Mouse (Mus musculus): Measurements from ENCODE around the gene Akap11. TPM values are rescaled to one million over a fixed set of nuclear protein-coding genes. Genes with fewer than 3 reads are reported as not detected.

Akap11 gene
- polyA plus RNA-seq, 1 experiment from 2014 or later = 19.3 TPM

DNA sequence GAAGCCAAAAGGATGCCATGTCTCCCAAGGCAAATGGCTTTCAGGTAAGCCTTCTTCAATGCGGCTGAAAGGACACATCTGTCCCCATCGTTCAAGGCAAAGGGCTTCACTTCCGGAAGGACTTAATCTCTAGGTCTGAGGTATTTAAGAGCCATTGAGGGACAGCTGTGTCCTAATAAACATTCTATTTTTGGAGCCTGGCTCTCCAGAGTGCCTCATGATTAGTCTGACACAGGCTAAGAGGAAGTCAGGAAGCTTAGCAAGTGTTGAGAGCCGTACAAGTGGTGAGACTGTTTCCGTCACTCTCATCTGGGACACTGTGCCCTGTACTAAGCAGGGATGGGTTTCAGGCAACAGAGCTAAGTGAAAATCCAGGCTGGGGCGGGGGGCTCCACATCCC lies 12.2 kb upstream of the Akap11 start:
- H3K36me3 ChIP-seq = no peaks in the 10 kb centered on the region
- H3K9me3 ChIP-seq = no peaks in the 10 kb centered on the region
- ATAC-seq (ENCODE audit: insufficient number of reproducible peaks, low FRiP score, low TSS enrichment, low read depth) = peak; percentile 63; the same call in 1 of the 2 replicates
- 53% methylated on average over 6 of the region's 6 CpGs for whole genome bisulfite sequencing
- H3K4me1 ChIP-seq = no peaks in the 10 kb centered on the region
- no peaks in the 10 kb centered on the region for H3K27me3 ChIP-seq
- H3K4me3 ChIP-seq = no peak overlapping the region
- no peak overlapping the region for H3K9ac ChIP-seq
- H3K4me2 ChIP-seq = no peak overlapping the region
- H3K27ac ChIP-seq = no peak overlapping the region

DNA sequence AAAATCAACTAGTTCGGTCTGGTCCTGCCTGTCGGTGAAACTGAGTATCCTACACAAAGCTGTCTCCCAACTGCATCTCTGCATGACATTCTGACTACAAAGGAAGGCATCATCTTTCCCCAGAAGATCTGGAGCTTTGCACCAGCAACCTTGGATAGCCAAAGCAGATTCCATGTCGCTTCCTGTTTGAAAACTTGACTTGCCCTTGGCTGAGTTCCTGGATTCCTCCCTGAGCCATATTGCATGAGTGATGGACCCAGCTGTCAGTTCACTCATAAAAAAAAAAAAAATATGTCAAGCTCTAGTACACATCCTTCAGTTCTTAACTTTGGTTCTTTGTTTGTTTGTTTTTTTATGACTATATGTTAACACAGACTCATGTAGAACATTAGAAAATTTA lies 4.7 kb upstream of the Akap11 start:
- no peak overlapping the region for H3K4me3 ChIP-seq
- no peak overlapping the region for H3K9ac ChIP-seq
- H3K4me2 ChIP-seq = no peak overlapping the region
- no peaks in the 10 kb centered on the region for H3K9me3 ChIP-seq
- H3K27me3 ChIP-seq = no peaks in the 10 kb centered on the region
- 71% methylated on average over 3 of the region's 3 CpGs for WGBS
- peaks cover 8% of the 10 kb centered on the region for H3K4me1 ChIP-seq
- ATAC-seq (ENCODE audit: insufficient number of reproducible peaks, low FRiP score, low TSS enrichment, low read depth) = no peak
- H3K27ac ChIP-seq = no peak overlapping the region
- H3K36me3 ChIP-seq = no peaks in the 10 kb centered on the region

DNA sequence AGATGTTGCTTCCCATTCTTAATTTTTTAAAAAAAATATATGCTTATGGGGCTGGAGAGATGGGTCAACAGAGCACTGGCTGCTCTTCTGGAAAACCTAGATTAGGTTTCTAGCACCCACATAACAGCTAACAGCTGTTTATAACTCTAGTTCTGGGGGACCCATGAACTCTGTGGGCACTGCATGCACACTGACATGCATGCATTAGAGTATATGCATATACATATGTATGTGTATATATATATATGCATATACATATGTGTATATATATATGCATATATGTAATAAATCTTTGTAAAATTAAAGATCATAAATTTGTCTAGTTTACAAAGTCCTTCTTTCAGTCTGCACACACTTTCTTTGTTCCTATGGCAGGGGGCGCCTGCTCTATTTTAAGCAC lies 3.2 kb upstream of the Akap11 start:
- H3K27ac ChIP-seq = no peak overlapping the region
- no peaks in the 10 kb centered on the region for H3K27me3 ChIP-seq
- no peak overlapping the region for H3K4me2 ChIP-seq
- WGBS = 86% methylated on average over 1 of the region's 1 CpGs
- H3K9me3 ChIP-seq = no peaks in the 10 kb centered on the region
- ATAC-seq (ENCODE audit: insufficient number of reproducible peaks, low FRiP score, low TSS enrichment, low read depth) = no peak
- H3K36me3 ChIP-seq = no peaks in the 10 kb centered on the region
- no peak overlapping the region for H3K9ac ChIP-seq
- H3K4me1 ChIP-seq = peaks cover 15% of the 10 kb centered on the region
- H3K4me3 ChIP-seq = no peak overlapping the region

DNA sequence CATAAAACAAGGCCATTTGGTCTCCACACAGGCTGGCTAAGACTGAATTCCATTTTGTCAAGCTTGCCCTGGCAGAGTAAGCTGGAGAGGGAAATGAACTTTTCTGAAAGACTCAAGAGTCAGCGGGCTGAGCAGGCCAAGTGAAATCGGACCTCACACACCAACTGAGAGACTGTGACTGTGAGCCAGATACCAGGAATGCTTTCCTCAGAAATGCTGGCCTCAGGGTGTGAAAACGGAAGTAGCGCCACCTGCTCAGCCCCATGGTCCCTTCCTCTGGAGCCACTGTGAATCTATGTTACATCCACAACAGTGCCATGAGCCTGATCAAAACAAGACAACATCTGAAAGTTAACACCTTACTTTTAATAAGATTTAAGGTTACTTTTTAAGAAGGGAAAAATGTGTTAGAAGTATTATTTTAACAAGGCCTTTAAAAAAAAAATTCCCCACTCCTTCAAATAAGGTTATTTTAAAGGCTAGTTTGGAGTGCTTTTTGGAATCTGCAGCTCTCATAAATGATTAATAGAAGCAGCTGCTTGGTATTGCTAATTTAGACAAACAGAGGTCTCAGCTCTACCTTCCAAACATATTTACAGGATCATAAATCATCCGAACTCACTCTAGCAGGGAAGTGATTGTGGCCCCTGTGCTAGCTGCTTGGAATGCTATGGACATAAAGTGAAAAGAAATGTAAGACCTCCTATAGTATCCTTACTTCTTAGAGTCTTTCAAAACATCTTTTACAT lies 2.1 kb upstream of the Akap11 start:
- ATAC-seq (ENCODE audit: insufficient number of reproducible peaks, low FRiP score, low TSS enrichment, low read depth) = peak; percentile 56
- H3K4me2 ChIP-seq = no peak overlapping the region
- H3K4me3 ChIP-seq = no peak overlapping the region
- H3K36me3 ChIP-seq = no peaks in the 10 kb centered on the region
- peak overlapping the region; percentile 68 for H3K27ac ChIP-seq
- 12% methylated on average over 5 of the region's 5 CpGs for WGBS
- no peaks in the 10 kb centered on the region for H3K9me3 ChIP-seq
- peaks cover 15% of the 10 kb centered on the region for H3K4me1 ChIP-seq
- no peak overlapping the region for H3K9ac ChIP-seq
- no peaks in the 10 kb centered on the region for H3K27me3 ChIP-seq

DNA sequence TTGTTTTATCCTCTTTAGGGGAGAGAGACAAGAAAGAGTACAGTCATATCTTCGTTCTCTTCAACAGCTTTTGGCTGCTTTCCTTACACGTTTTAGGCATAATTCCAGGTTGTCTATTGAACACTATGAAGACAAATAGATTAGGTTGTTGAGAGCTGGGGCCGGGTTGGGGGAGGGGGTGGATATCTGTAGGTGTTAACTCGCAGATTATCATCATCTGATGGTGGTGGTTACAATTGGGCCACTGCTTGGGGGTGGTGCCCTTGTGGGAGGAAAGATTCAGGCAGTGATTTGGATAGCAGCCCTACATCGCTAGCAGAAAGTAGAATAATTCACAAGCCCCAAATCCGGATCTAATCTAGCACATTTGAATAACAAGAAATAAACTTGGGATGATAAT lies 943 bp upstream of the Akap11 start:
- no peak overlapping the region for H3K9ac ChIP-seq
- no peak for ATAC-seq (ENCODE audit: insufficient number of reproducible peaks, low FRiP score, low TSS enrichment, low read depth)
- no peaks in the 10 kb centered on the region for H3K36me3 ChIP-seq
- peak overlapping the region; percentile 92 for H3K27ac ChIP-seq
- 45% methylated on average over 6 of the region's 6 CpGs for whole genome bisulfite sequencing
- no peaks in the 10 kb centered on the region for H3K27me3 ChIP-seq
- no peak overlapping the region for H3K4me3 ChIP-seq
- no peaks in the 10 kb centered on the region for H3K9me3 ChIP-seq
- peak overlapping the region; percentile 74; the same call in 1 of the 2 replicates for H3K4me2 ChIP-seq
- H3K4me1 ChIP-seq = peaks cover 15% of the 10 kb centered on the region

DNA sequence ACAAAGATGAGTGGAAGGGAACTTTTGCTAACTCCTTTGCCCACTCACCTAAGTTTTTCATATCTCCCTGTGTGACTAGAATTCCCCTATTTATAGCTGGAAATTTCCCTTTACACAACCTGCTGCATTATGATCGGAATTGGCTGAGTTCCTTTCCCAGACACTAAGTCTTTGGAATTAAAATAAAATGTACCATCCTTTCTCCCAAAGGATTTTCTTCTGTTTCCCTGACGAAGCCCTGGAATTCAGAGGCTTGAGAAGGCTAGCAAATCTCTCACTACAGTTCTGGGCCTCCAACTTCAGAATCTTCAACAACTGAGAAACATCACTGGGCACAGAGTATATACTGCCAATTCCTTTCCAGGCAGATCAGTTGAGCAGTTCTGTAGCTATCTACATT lies 1.2 kb downstream of the Akap11 start:
- 39% methylated on average over 2 of the region's 2 CpGs for WGBS
- peak overlapping the region; percentile 80 for H3K4me3 ChIP-seq
- no peaks in the 10 kb centered on the region for H3K27me3 ChIP-seq
- H3K9me3 ChIP-seq = no peaks in the 10 kb centered on the region
- H3K36me3 ChIP-seq = no peaks in the 10 kb centered on the region
- no peak for ATAC-seq (ENCODE audit: insufficient number of reproducible peaks, low FRiP score, low TSS enrichment, low read depth)
- no peak overlapping the region for H3K9ac ChIP-seq
- peaks cover 16% of the 10 kb centered on the region for H3K4me1 ChIP-seq
- peak overlapping the region; percentile 74 for H3K4me2 ChIP-seq
- no peak overlapping the region for H3K27ac ChIP-seq

- Histone ChIP-seq H3K27ac (no peak overlapping the region), H3K4me2 (no peak overlapping the region), H3K9me3 (no peaks in the 10 kb centered on the region), H3K27me3 (no peaks in the 10 kb centered on the region), H3K36me3 (no peaks in the 10 kb centered on the region), H3K9ac (no peak overlapping the region), H3K4me1 (peaks cover 21% of the 10 kb centered on the region), H3K4me3 (no peak overlapping the region)
- 97% methylated on average over 5 of the region's 5 CpGs for WGBS
- ATAC-seq (ENCODE audit: insufficient number of reproducible peaks, low FRiP score, low TSS enrichment, low read depth) = no peak
These were observed 2.0 kb downstream of the Akap11 start for GRCm38 (mm10) chr14:78534651-78535050.

DNA sequence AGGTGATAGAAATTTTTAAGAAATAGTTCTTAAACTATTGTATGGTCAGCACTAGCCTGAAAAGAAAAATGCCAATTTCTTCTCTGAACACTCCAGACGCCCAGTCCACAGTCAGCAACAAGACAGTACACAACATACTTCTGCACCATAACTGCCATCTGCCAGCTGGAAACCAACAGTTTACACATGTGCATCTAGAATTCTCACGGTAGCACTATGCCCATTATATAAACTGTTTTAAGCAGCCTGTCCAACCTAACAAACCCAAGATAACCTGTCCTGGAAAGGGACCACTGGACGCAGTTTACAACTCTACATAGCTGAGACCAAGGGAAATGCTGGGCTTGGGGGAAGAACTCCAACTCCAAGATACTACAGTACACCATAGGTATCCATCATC lies 2.9 kb downstream of the Akap11 start:
- Histone ChIP-seq H3K4me3 (no peak overlapping the region), H3K4me1 (peaks cover 28% of the 10 kb centered on the region), H3K9me3 (no peaks in the 10 kb centered on the region), H3K27ac (no peak overlapping the region), H3K27me3 (no peaks in the 10 kb centered on the region), H3K36me3 (no peaks in the 10 kb centered on the region), H3K9ac (no peak overlapping the region), H3K4me2 (no peak overlapping the region)
- no peak for ATAC-seq (ENCODE audit: insufficient number of reproducible peaks, low FRiP score, low TSS enrichment, low read depth)
- WGBS = 80% methylated on average over 3 of the region's 3 CpGs

DNA sequence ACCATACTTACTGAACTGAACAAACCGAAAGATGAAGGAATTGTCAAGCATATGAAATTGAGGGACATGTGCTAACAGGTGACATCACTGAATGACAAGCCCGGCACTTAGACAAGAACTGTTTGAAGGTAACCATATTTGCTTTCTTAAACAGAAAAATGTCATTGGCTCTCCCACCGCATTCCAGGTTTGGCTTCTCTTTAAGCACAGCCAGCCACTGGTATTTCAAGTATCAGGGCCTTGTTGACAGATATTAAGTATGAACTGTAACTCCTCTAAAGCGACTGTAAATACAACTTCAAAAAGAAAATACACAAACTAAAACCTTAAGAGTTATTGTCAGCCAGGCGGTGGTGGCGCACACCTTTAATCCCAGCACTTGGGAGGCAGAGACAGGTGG lies 4.3 kb downstream of the Akap11 start:
- no peak for ATAC-seq (ENCODE audit: insufficient number of reproducible peaks, low FRiP score, low TSS enrichment, low read depth)
- no peak overlapping the region for H3K9ac ChIP-seq
- H3K27me3 ChIP-seq = no peaks in the 10 kb centered on the region
- 85% methylated on average over 6 of the region's 6 CpGs for WGBS
- peaks cover 24% of the 10 kb centered on the region for H3K4me1 ChIP-seq
- H3K9me3 ChIP-seq = no peaks in the 10 kb centered on the region
- H3K27ac ChIP-seq = no peak overlapping the region
- no peak overlapping the region for H3K4me2 ChIP-seq
- no peak overlapping the region for H3K4me3 ChIP-seq
- no peaks in the 10 kb centered on the region for H3K36me3 ChIP-seq

GRCm38 (mm10) chr14:78530256-78530655 lies 6.4 kb downstream of the Akap11 start:
- no peaks in the 10 kb centered on the region for H3K27me3 ChIP-seq
- H3K4me1 ChIP-seq = peaks cover 17% of the 10 kb centered on the region; the same call in 1 of the 2 replicates
- no peaks in the 10 kb centered on the region for H3K36me3 ChIP-seq
- H3K4me3 ChIP-seq = no peak overlapping the region
- H3K9me3 ChIP-seq = no peaks in the 10 kb centered on the region
- H3K9ac ChIP-seq = no peak overlapping the region
- ATAC-seq (ENCODE audit: insufficient number of reproducible peaks, low FRiP score, low TSS enrichment, low read depth) = no peak
- H3K27ac ChIP-seq = no peak overlapping the region
- WGBS = 52% methylated on average over 3 of the region's 3 CpGs
- no peak overlapping the region for H3K4me2 ChIP-seq

- no peak for ATAC-seq (ENCODE audit: insufficient number of reproducible peaks, low FRiP score, low TSS enrichment, low read depth)
- Histone ChIP-seq H3K36me3 (no peaks in the 10 kb centered on the region), H3K4me2 (no peak overlapping the region), H3K27ac (no peak overlapping the region), H3K9ac (no peak overlapping the region), H3K4me1 (peaks cover 16% of the 10 kb centered on the region; the same call in 1 of the 2 replicates), H3K27me3 (no peaks in the 10 kb centered on the region), H3K9me3 (no peaks in the 10 kb centered on the region), H3K4me3 (no peak overlapping the region)
- WGBS = 64% methylated on average over 8 of the region's 8 CpGs
These were observed 7.9 kb downstream of the Akap11 start for GRCm38 (mm10) chr14:78528461-78529425.

- 69% methylated on average over 6 of the region's 6 CpGs for WGBS
- Histone ChIP-seq H3K27me3 (no peaks in the 10 kb centered on the region), H3K27ac (no peak overlapping the region), H3K4me3 (no peak overlapping the region), H3K9ac (no peak overlapping the region), H3K4me2 (no peak overlapping the region), H3K36me3 (no peaks in the 10 kb centered on the region; the same call in 1 of the 2 replicates), H3K4me1 (peaks cover 16% of the 10 kb centered on the region; the same call in 1 of the 2 replicates), H3K9me3 (no peaks in the 10 kb centered on the region)
- ATAC-seq (ENCODE audit: insufficient number of reproducible peaks, low FRiP score, low TSS enrichment, low read depth) = no peak
These were observed 9.7 kb downstream of the Akap11 start for GRCm38 (mm10) chr14:78526907-78527306.
